Mouse (Mus musculus) gastrocnemius, postnatal 4 days (tissue): ENCODE measurements at regions not wholly inside any gene's neighbourhood (a gene's known extent, or its start where the extent isn't known, plus 50 kb on each side); places are given as distances from the start of the nearest gene placed in this dataset.

Experiments used
- DNase-seq, 2 experiments: peaks; one replicate each; pipeline ENCODE4 v3.0.0; 2021 to 2022; ENCODE audit warnings: low spot score in 2 of 2, mixed read lengths in 2 of 2

DNA sequence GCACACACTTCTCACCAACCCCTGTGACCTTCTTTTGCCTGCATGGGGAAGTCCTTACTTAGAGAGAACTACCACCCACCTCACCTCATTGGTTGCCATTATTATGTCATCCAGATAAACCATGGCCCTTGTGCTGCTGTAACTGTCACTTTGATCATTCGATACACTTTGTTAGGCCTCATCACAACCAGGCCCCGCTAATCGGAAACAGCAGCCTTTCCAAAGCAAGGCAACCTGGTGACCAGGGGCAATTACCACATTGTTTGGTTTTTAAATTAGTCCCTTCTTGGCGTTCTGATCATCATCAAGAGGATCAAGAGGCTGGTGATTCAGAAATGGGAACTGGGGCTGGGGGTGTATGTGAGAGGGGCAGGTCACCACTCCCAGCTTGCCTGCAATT is 208.9 kb upstream of the Meis1 start:
- DNase-seq, result no peak

DNA sequence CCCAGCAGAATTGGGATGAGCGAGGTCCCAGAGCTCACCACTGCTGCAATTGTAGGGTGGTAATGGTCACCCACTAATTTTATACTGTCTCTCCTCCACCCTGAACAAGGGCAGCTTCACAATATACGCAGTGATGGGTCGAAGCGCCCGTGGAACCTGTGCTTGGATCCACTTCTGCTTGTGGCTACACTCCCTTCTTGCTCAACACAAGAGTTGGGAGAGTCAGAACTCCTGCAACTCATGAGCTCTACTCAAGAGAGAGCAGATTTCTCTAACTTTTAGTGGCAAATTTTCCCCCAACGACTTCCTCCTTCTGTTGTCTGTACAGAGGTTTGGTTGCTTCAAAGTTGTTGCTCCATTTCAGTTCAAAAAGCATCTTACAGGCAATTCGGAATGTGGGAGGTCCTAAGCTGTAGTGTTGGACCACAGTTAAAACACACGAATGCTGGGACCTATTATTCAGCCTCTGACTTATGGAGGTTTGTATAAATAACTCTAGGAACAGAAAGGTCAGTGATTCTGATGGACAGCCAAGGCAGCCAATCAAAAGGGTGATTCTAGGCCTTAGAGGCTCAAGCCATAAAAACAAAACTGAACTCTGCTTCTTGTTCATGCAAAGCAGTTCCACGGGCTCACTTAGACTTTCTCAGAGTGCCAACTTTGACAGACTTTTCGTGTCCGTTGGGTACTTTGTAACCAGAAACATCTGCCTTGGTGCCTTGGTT is 227.8 kb upstream of the Meis1 start:
- no peak for DNase-seq

DNA sequence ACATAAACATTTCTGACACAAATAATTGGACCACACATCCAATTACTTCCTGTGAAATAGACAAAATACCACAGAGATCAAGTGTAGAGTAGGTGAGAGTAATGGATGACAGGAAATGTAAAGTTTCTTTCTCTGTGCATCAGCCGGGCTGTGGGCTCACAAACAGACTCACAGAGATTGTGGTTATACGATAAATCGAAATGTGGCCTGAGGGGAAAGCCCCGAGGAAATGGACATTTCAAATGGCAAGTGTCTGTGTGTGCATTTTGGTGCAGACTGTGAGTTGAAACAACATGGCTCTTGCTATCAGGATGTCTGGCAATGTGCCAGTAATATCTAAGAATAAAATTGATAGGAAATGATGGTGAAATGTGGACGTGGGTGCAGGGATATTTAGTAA is 234.8 kb upstream of the Meis1 start:
- DNase-seq, result no peak

DNA sequence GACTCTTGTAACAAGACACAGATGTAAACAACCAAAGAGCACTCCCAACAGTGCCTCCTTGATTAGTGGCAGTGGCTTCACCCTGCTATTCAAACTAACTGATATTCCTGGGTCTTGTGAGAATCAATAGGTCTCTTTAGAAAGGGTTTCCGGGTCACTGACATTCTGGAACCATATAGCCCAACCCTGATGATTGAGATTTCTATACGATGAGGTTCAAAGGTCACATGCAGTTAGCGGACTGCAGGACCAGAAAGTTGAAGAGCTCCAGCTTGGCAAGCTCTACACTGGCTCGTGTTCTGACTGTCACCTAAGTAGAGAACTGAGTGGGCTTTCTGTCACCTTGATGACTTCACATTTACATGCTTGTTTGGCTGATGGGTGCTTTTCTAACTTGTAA is 235.4 kb upstream of the Meis1 start:
- DNase-seq, result no peak

DNA sequence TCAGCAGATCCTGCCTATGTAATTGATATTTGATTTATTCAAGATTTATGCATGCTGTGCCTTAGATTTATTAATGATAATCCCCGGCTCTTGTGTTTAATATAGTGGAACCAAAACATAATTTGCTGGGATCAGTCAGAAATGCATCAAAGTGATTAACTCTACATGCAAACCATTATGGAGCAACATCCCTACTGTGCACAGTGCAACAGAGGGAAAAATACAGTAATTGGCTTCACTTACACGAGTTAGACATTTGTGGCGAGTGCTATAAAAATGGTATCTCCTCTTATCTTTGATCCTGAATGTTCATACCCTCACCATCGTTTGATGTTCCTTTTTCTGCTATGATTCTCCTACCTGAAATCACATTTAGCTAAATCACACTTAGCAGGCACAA is 238.8 kb upstream of the Meis1 start:
- no peak for DNase-seq

DNA sequence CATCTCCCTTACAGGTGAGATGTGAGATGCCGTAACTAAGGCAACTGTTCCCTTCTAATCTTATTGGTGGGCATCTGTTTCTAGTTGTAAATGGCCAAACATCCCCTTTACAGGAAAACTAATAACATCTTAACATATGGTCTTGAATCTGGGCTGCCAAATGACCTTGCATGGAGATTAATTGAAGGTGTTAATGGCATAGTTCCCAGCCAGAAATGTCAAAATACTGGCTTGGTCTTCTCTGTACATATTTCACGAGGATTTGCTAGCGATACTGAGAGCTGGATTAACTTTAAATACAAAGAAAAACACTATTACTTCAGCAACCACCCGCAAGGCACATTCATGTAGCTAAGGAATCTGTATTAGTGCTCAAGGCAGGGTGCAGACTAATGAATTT is 244.0 kb upstream of the Meis1 start:
- DNase-seq, result no peak

DNA sequence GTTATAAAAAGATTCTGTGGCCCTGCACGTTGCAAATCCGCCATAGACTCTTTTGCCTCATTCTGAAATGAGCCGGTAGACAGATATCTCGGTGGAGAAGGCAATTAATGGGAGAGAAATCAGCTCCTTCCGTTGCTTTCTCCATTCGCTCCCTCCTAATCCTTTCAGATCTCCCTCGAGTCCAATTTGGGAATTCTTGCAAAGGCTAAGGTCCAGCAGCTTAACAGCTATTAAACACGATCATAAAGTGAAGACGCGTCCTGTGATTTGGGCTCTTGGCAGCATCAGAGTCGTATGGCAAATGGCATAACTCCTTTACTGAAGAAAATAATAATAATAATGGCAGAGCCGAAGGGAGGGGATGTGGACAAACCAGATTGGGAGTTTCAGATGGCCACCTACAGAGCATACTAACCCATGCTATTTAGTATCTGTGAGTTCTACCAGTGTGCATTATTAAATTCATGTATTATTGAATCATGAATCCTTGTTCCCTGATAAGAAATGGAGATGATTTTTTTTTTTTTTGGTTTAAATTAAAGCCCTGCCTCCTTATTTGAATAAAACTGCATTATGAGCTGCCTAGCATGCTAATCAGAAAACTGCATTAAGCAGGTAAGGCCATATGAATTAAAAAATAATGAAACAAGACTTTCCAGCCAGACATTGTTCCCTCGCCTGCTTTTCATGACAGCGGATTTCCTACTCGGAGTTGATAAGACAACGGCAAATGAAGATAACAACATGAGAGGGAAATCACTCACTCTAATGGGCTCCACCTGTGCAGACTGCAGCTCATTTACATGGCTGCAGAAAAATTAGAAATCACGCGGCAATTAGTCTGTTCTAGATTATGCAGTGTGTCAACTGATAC is 246.2 kb upstream of the Meis1 start:
- DNase-seq, result no peak

DNA sequence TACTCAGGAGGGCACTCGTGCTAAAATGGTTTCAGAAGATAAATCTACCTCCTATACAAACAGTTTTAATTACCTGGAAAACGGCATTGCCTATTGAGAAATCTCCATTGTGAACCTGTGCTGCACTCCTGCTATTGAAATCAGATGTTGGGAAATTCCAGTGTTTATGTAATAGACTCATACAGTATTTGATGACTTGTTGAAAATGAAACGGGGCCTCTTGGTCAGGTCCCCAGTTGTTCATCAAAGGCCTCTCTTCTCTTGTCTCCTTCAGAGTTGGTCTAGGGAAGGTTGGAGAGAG is 246.8 kb upstream of the Meis1 start:
- no peak for DNase-seq

DNA sequence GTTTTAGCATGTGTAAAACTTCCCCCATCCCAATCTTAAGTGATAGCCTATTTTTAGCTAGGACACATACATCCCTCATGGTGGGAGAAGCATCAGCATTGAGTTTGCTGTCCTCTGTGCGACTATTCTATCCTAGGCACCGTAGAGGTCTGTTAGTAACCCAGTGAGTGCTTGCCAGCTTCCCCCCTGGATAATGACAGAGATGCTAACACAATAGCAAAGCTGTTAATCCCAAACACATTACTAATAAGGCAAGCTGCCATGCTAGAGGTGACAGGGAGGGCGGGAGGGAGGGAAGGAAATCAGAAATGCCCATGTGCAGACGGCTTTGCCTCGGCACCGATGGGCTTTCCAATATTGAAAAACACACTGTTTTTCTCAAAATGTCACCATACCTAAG is 272.2 kb upstream of the Meis1 start:
- DNase-seq, result no peak

DNA sequence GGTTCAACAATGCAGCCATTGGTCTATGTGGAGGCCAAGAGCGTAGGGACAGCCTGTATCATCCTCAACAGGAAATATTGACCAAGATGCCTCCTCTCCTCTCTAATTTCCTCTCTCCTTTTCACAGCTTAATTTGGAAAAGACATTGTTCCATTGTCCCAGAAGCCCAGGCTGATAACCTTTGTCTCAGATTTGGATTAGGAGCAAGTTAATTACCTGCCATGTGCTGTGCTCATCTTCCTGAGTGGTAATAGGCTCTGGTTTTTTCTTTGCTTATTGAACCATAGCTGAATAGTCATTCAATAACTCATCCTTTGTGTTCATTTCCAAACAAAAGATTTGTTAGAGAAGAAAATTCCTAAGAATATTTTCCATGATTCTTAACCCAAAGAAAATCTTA is 280.6 kb upstream of the Meis1 start:
- DNase-seq, result no peak

DNA sequence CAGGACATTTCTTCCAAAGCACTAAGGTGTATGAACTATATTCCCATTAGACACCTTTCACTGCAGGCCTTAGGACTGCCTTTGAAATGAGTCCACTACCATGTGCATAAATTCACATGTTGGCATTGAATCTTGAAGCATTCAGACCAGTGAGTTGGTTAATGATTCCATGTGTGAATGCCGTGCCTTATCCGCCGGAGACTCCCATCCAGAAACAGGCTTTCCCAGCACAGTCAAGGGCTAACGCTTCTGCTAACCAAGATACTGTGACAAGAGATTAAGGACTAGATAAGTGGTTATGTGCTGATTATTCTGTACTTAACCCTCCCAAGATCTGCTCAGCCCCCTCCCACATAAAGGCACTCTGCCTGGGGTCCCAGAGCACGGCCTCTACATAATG is 287.9 kb upstream of the Meis1 start:
- DNase-seq, result no peak

DNA sequence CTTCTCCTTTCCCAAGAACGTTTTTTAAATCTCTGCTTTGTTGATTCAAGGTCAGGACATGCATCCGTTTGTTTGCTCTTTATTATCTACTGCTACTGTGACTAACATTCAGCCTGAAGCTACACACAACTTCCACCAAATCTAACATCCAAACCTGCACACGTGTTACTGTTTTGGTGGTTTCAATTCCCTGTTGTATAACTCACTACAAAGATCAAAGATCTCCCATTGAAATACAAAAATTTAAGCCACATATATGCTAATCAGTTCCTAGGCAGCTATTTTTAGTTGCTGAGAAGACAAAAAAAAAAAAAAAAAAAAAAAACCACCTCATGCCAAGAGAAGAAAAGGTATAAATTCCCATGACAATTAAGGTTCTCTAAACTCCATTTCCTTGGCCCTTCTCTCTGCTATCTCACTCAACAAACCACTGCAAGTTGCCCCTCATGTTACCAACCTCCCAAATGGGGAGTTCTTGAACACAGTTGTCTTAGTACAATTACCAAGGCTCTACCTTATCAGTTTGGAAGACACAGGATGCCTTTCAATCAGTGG is 312.0 kb upstream of the Meis1 start:
- DNase-seq, result no peak

DNA sequence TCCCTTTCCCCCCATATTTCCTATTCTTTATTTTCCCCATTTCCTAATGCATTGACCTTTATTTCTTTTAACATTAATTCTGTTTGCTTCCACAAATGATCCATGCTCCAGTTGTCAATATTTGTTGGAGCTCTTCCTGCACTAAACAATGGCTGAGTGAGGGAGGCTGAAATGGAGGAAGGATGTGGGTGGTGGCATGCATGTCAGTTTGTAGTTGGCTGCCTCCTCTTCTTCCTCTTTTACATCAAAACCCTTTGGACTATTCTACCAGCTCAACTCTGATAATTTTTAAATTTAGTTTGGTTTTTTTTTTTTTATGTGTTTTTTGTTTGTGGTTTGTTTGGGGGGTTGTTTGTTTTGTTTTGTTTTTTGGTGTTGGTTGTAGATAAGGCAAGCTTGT is 313.5 kb upstream of the Meis1 start:
- no peak for DNase-seq

DNA sequence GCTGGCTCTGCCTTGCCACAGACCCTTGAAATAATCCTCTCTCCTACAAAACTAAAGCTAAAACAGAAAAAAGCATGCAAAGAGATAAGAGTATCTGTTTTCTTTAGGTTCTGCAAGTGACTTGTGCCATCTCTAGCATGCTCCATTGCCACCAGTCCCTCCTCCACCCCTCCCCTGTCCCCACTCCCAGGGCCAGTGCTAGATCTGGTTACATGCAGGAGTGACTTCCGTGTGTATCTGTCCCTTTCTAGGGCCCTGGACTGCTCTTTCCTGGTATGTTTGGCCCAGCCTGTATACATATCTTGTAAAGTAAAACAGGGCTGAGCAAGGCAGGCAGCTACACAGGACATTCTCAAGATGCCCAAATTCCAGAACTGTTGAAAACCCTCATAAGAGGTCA is 313.9 kb upstream of the Meis1 start:
- DNase-seq, result no peak

DNA sequence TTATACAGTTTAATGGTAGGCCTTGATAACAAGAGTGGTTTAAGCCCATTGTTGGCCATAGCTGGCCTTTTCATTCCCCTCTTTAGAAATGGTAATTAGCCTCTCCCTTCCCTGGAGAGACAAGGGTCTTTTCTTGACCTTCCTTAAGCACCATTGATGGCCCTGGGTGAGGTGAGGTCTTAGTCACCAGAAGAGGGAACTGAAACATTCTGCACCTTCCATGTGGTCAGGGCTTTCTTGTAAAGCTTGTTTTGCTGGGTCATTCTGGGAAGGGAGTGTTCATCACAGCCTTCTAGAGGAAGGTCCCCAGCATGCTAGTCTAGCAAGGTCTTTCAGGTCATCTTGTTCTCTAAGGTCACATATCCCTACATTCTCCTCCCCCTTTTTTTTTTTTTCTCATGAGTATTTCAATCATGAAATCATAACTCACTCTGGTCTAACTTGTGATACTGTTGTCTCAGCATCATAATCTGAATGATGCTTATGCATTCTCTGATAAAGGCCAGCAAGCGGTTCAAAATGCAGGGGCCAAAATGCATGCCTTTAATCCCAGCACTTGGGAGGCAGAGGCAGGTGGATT is 315.2 kb upstream of the Meis1 start:
- DNase-seq, result no peak

DNA sequence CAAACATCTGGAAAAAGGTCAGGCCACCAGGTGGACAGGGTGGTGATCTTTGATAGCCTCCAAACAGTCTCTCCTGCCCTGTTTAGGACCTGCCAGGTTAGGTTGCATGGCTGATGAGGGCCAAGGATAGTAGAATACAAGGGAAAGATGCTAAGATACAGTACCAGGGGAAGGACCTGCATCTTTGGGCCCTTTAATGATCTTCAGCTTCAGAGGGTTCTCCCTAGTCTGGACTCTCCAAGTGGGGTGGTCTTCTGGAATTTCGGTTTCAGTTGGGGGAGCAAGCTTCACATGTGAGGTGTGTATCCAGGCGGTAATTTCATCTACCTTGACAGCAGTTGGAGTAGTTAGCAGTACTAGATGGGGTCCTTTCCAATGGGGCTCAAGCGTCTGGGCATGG is 316.6 kb upstream of the Meis1 start:
- no peak for DNase-seq

DNA sequence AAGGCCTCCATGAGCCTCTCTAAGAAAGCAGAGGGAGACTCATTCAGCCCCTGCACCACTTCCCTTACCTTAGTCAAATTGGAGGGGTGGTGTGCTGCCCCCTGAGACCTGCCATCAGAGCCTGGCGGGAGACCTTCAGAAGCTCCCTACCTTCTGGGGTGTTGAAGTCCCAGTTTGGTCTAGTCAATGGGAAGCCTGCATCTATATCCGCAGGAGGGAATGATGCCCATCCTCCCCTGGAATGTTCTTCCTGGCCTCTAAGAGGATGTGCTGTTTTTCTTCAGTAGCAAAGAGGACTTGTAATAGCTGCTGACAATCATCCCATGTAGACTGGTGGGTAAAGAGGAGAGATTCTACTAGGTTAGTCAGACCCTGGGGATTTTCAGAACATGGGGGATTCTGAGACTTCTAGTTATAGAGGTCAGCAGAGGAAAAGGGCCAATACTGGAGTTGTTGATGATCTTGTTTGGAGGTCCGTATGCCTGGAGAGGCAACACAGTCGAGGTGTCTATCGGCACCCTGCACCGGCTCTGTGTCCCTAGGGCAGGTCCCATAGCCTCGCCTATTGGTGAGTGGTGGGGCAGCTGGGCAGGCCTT is 321.0 kb upstream of the Meis1 start:
- no peak for DNase-seq

DNA sequence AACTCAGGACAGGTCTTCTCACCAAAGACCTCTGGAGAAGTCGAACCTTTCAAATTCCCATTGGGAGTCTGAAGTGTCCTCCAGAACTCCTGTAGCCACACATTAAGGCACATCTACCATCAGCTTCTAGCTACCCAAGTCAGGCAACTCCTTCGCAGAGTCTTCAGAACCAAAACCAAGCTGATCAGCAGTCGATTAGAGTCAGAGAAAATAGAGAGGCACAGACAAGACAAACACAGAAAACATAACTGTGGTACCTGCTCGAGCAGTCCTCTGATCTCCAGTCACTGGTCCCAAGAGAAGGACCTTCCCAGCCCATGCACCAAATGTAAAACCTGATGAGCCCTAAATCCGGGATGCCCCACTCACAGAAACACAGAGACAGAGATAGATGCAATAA is 322.1 kb upstream of the Meis1 start:
- DNase-seq, result no peak

DNA sequence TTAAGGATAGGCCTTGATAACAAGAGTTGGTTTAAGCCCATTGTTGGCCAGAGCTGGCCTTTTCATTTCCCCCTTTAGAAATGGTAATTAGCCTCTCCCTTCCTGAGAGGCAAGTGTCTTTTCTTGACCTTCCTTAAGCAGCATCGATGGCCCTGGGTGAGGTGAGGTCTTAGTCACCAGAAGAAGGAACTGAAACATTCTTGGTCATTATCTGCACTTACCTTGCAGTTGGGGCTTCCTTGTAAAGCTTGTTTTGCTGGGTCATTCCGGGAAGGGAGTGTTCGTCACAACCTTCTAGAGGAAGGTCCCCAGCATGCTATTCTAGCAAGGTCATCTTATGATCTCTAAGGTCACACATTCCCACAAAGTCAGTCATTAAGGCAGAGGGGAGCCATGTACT is 322.6 kb upstream of the Meis1 start:
- no peak for DNase-seq

DNA sequence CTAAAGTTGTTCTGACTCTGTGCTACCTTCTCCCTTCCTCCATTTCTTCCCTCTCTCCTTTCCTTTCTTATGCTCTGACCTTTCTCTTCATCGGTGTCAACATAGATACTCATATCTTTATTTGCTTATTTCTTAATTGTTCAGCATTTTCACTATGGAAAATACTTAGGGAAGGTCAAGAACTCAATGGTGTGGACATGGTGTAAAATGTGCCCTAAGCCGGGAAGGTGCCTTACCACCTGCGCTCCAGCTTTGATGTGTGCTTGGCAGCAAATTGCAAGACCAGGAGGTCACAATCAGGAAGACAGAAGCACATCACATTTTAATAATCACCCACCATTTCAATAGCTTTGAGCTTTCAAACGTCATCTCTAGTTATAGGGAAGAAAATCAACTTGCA is 324.0 kb upstream of the Meis1 start:
- no peak for DNase-seq

DNA sequence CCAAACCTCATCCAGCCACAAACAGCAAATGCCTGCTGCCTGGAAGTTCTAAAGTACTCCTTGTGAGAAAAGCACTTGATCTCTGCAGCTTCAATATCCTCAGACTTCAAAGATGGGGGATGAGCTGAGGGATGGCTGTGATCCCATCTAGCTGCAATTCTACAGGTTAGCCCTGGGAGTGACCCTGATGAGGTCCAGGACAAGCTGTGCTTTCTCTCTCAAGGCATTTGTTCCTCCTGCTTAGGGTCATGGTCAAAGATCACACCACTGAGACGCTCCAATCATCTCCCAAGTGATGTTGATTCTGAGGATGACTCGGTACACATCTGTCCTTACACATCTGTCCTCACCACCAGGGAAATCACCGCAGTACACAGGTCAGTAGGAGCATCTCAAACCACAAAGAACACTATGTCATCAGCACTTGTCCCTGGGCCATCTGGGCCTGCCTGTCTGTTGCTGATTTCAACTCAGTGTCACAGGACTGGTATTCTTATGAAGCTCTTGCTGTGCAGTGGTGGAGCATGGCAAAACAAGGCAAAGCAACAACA is 327.6 kb upstream of the Meis1 start:
- no peak for DNase-seq
